Mouse (Mus musculus) urinary bladder, postnatal 25 days (tissue): ENCODE measurements around the gene Rara.
"Not testable (repeated sequence)": the region's sequence is repeated elsewhere in the genome, so short reads cannot be mapped to it uniquely, and the experiment has no call there.

Experiments
- DNase-seq: peaks from one replicate; pipeline ENCODE4 v3.0.0; 2022; ENCODE audit warnings: low spot score

The Rara gene

GRCm38 (mm10) chr11:98922851-98923711 lies 4.5 kb upstream of the Rara start:
- DNase-seq, result not testable (repeated sequence)

DNA sequence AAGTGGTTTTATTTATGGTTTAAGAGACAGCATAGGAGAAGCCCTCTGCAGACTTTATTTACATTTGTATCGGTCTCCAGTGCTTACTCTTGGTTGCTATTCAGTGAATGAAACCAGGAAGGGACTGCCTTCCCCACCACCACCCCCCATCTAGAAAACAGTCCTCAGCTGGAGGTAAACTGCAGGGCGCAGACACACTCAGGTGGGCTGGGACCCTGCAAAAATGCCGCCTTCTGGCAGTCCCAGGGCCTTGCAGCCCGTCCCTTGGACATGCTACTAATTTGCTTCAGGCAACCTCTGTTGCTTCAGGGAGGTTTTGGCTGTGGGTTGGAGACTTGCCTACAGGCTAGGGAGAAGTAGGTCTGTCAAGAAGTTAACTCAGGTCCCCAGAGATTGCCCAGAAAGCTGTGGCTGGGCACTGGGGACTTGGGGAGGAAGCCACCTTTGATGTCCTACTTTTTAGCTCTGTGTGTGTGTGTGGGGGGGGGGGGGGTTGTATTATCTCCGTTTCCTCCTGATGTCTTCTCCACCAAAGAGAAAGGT lies 2.9 kb upstream of the Rara start:
- DNase-seq, result no peak

DNA sequence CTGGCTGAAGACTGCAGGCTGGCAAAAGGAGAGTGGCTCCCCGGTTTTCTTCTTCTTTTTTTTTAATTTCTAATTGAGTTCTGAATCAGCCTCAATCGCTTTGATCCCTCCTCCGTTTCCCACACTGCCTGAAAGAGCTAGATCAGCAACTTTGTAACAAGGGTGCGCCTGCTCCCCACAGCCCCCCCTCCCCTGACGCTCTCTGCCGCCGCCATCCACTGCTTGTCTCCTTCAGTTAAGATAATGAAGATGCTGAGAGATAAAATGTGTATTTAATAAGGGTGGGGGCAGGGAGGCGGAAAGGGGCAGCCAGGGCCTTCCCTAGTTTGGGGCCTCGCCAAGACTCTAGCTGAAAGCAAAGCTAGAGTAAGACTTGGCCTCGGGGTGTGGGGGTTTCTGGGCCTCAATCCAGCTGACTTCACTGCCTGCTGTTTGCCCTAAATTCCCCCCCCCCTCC lies 2.3 kb upstream of the Rara start:
- no peak for DNase-seq

- no peak for DNase-seq
Measured at GRCm38 (mm10) chr11:98925868-98926311, 1.7 kb upstream of the Rara start.

- no peak for DNase-seq
Measured at GRCm38 (mm10) chr11:98926553-98926952, 1.1 kb upstream of the Rara start.

- DNase-seq, result no peak
Measured at GRCm38 (mm10) chr11:98928186-98928893, 722 bp downstream of the Rara start.

- DNase-seq, result no peak
Measured at GRCm38 (mm10) chr11:98929503-98929902, 1.9 kb downstream of the Rara start.

DNA sequence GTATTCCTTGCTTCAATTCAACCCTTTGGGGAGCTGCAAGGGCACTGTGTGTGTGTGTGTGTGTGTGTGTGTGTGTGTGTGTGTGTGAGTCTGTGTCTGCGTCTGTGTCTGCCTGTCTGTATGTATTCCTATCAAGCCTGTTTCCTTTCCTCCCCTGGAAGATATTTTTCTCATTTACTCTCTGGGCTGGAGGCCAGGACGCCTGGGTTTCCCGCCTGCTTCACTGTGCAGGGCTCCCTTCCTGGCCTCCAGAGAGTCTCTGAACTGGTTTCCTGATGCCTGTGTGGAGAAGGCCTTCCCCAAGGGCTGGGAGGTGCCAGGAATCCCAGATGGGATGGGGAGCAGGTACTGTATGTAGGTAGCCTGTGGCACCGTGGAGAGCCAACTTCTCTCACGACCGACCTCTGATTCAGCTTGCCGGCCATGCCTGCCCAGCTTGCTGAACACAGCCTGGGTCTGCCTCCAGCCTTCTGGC lies 2.5 kb downstream of the Rara start:
- no peak for DNase-seq

DNA sequence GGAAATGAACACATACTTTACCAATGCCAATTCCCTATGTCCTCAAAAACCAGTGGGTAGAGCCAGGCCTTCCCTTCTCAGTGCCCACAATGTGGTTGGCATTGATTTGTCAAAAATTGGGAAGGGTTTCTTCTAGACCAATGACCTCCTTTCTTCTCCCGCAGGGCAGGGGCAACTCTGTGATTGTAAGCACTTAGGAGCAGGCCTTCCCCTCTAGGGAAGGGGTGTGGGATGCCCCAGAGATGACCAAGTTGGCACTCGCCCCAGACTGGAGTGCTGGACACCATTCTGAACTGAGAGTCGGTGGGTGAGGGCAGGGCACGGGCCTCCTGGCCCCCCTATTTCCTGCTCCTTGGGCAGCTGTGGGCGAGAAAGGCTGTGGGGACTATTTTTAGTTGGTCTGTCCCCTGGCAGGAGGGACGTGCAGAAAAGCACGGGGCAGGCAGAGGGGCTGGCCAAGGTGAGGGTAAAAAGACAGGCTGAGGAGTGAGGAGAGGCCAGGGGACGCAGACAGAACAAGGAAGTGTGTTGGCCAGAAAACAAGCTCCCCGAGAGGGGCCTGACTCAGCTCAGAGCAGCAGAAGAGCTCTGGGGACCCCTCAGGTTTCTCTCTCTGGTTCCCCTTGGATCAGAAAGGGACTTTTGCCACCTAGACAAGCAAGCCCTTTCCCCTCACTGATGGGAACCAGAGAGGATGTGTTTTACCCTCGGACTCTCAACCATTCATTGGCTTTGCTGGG lies 3.3 kb downstream of the Rara start:
- no peak for DNase-seq

- no peak for DNase-seq
Measured at GRCm38 (mm10) chr11:98931513-98932292, 4.1 kb downstream of the Rara start.

DNA sequence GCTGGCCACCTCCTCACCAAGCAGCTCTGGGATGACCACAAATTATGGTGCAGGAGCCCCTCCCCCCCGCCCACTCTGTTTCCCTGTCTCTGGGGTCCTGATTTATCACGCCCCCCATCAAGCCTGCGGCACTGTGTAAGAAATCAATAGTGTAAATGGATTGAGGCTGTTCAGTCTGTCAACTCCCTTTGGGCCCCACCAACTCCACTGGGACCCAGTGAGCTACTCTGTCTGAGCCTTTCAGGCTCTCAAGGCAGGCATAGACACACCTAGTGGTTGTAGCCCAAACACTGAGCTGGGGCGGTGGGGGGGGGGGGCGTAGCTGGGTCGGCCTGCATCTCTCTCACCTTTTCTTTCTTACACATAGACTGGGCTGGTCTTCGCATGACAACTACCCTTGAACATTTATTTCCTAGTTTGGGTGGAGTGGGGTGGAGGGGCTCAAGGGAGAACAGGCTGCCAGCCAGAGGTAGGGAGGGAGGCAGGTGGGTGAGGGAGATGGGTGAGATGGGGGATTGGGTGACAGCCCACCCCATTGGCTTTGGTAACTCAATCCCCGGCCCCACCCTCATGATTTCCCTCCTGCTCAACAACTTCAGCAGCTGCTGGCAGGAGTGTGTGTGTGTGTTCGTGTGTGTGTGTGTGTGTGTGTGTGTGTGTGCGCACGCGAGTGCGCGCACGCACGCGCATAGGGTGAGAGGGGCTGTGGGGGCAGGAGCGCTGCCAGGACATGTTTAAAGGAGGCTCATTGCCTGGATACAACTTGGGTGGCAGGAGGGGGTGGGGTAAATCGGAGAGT lies 4.9 kb downstream of the Rara start:
- no peak for DNase-seq

GRCm38 (mm10) chr11:98933151-98933550 lies 5.5 kb downstream of the Rara start:
- peak; percentile 77 for DNase-seq

DNA sequence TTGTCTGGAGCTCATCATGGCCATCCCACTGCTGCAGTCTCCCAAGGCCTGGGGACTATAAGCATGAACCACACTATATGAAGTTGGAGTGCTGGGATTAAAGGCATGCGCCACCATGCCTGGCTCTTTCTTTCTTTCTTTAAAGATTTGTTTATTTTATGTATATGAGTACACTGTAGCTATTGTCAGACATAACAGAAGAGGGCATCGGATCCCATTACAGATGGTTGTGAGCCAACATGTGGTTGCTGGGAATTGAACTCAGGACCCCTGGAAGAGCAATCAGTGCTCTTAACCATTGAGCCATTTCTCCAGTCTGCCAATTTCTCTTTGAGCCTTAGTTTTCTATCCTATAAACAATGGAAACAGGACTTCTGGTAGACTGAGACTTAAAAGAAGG lies 6.2 kb downstream of the Rara start:
- DNase-seq, result not testable (repeated sequence)

GRCm38 (mm10) chr11:98934367-98934766 lies 6.7 kb downstream of the Rara start:
- no peak for DNase-seq

DNA sequence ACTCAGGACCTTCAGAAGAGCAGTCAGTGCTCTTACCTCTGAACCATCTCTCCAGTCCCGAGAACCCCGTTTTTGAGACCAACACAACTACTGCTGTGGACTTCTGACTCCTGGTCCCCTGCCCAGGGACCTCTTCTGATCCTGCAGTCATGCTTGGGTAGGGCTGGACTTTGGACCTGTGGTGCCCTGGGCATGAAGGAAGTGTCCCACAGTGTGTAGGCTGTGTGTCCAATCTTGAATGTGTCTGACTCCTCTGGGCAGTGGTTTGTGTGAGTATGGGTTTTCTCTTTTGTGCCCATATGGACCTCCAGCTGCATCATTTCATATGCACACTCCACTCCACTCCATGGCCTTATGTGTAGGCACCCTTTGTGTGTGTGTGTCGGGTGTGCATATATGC lies 7.5 kb downstream of the Rara start:
- no peak for DNase-seq

DNA sequence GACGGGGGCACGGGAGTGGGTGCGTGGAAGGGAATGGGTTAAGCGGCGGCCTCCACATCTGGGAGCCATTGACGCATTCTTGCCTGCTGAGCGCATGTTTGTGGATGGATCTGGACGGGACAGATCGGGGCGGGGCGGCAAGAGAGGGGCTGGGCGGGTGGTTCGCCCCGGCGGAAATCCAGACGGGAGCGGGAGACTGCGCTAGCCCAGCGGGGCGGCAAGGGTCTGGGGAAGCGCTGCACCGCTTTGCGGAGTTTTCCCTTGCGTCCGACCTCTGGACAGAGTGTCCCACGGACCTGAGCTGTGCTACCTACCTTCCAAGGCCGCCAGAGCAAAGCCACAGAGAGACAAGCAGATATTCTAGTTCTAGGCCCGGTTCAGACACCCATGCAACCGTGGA lies 8.6 kb downstream of the Rara start:
- DNase-seq, result peak; percentile 67

DNA sequence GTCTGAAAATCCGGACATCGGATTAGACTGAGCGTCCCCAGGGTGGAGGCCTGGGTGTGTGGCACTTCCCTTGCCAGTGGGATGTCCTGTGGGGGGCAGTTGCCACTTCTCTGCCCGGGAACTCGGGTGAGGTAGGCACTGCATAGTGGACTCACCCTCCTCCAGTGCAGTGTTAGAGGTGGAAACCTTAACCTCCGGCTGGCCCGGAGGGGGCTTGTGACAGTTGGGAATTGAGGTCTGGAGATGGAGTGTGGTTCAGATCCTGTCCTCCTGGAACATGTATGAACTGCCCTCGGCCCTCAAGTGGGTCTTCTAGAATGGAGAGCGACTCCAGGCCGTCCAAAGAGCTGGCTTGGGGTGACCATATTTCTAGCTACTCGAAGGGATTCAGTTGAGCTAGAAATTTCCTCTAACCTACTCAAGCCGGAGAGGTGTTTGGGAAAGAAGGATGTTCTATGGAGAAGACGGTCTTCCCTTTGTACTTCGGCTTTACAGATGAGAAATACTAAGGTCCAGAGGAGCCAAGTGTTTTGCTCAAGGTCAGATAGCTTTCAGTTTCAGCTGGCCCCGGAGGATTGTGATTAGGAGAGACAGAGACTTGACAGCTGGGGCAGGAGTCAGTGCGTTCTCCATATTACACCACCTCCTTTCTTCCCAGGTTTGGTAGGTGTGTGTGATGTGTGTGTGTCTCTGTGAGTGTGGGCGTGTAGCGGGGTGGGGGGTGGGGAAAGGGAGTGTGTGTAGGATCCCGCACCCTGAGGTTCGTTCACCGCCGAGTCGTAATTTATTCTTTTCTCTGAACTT lies 9.2 kb downstream of the Rara start:
- DNase-seq, result no peak

DNA sequence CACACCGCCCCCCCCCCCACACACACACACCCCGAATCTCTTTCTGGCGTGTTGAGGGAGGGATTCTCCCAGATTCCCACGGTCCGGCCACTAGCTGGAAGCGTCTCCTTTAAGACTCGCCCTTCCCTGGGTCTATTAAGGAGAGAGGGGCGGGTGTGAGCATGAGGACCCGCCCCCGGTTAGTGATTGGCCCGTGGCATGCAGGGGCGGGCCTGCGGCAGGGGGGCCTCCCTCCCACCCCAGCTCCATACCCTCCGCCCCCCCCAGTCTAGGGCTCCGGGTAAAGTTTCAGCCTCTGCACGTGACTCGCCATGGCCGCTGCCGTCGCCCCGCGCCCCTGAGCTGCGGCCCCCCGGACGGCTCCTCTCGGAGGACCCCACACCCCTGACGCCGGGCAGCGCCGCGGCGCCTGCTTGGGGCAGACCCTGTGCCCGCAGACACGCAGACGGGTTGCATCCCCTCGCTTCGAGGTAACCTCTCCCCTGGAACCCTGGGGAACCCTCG lies 9.8 kb downstream of the Rara start:
- peak; percentile 79 for DNase-seq

DNA sequence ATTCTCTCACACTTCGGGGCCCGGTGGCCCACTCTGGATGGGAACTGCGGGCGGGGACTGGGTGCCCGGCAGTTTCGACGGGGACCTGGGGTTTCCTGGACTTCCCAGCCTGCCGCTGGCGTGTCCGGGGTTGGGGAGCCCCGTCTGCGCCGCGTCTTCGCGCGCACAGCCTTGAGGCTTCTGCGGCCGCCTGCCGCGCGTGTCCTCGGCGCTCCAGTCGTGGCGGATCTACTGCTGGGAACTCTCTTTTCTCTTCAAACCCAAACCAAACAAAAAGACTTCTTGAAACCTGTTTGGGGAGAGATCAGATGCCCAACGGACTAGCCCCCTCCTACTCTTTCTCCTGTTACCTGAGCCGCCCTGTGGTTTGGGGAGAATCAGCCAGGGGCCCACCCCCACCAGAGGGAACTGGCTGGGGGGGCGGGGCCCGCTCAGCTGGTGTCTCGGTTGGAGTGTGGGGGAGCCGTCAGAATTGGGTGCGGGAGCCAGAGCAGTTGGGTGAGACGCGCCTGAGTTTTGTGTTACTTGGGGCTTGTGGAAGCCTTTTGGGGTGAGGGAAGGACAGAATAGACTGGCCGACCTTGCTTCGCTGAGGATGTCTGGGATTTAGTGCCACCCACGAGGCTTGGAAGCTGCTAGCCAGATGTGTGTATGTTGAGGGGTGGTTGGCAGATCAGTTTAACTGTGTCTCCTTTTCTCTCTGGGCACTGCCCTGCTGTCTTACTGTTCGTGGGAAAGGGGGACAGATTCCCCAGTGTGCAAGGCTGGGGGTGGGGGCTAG lies 10.5 kb downstream of the Rara start:
- DNase-seq, result no peak
